Mouse (Mus musculus): Measurements from ENCODE around the gene Ppef1. TPM values are rescaled to one million over a fixed set of nuclear protein-coding genes. Genes with fewer than 3 reads are reported as not detected.

Ppef1 gene
- polyA plus RNA-seq, 1 experiment from 2014 or later: 0.20 TPM

DNA sequence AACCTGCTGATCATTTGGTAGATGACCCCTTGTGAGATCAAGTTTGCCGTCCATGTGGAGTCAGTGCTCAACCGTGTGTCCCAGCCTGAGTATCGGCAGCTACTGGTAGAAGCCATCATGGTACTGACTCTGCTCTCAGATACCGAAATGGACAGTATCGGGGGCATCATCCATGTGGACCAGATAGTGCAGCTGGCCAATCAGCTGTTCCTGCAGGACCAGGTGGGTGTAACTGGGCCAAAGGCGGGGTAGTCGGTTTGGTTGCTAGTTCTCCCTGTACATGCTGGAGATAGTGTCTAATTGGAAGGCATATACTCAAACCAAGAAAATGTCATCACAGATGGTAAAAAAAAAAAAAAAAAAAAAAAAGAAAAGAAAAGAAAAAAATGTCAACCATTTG is 145.4 kb downstream of the Ppef1 start:
- DNase-seq (ENCODE audit: low spot score) (no peak), ATAC-seq (replicated peaks; ENCODE audit: insufficient number of reproducible peaks, low FRiP score, low TSS enrichment, low read depth) (no peak)
- Histone ChIP-seq H3K9me3 (replicated peaks; ENCODE audit: control insufficient read depth, low read length) (no peaks in the 10 kb centered on the region), H3K27ac (replicated peaks; ENCODE audit: low read depth, low read length) (no peak overlapping the region), H3K36me3 (replicated peaks; ENCODE audit: control insufficient read depth, insufficient read depth, low read depth, low read length) (no peaks in the 10 kb centered on the region), H3K4me1 (ENCODE audit: control insufficient read depth, insufficient read depth, low read length) (no peaks in the 10 kb centered on the region), H3K4me2 (ENCODE audit: low read depth, low read length) (no peak overlapping the region), H3K4me3 (ENCODE audit: low read depth, low read length) (no peak overlapping the region), H3K9ac (replicated peaks; ENCODE audit: low read length) (no peak overlapping the region), H3K27me3 (ENCODE audit: control insufficient read depth, insufficient read depth, low read length) (no peaks in the 10 kb centered on the region)
- WGBS: 93% methylated on average over 7 of the region's 7 CpGs

DNA sequence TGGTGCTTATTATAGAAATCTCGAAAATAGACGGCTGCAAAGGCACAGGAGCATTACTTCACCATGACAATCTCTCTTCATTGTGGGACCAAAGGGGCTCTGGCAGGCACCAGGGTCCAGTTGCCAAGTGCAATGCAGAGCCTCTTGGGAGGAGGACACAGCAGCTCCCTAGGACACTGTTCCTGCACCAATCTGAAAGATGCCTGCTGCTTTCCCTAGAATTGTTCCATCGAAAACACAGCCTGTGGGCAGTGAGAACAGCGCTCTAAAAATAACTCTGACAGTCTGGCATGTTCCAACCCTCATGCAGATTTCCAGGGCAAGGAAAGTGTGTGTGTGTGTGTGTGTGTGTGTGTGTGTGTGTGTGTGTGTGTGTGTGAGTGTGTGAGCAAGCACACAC is 147.0 kb downstream of the Ppef1 start:
- no peak overlapping the region for H3K4me2 ChIP-seq (ENCODE audit: low read depth, low read length)
- WGBS: 91% methylated on average over 4 of the region's 4 CpGs
- H3K4me3 ChIP-seq (ENCODE audit: low read depth, low read length): no peak overlapping the region
- no peak overlapping the region for H3K9ac ChIP-seq (replicated peaks; ENCODE audit: low read length)
- no peaks in the 10 kb centered on the region for H3K27me3 ChIP-seq (ENCODE audit: control insufficient read depth, insufficient read depth, low read length)
- no peak for ATAC-seq (replicated peaks; ENCODE audit: insufficient number of reproducible peaks, low FRiP score, low TSS enrichment, low read depth)
- no peak overlapping the region for H3K27ac ChIP-seq (replicated peaks; ENCODE audit: low read depth, low read length)
- no peaks in the 10 kb centered on the region for H3K4me1 ChIP-seq (ENCODE audit: control insufficient read depth, insufficient read depth, low read length)
- no peaks in the 10 kb centered on the region for H3K36me3 ChIP-seq (replicated peaks; ENCODE audit: control insufficient read depth, insufficient read depth, low read depth, low read length)
- no peaks in the 10 kb centered on the region for H3K9me3 ChIP-seq (replicated peaks; ENCODE audit: control insufficient read depth, low read length)
- no peak for DNase-seq (ENCODE audit: low spot score)

DNA sequence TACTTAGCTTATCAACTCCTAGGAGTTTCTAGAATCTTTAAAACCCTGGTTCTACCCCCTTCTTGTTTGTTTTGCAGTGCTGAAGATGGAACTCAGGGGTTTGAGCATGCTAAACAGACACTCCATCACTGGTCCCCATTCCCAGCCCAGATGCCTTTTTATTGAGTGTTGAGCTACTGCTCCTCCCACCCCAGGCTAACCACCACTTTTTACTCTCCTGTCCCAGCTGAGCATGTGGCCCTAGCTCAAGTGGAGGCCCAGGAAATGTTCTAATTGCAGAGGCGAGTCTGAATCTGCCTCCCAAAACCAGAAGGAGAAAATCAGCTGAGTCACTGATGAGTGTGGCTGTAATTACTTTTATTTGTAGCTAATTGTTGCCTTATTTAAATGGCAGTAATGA is 150.5 kb downstream of the Ppef1 start:
- 55% methylated on average over 1 of the region's 1 CpGs for WGBS
- H3K4me1 ChIP-seq (ENCODE audit: control insufficient read depth, insufficient read depth, low read length): no peaks in the 10 kb centered on the region

DNA sequence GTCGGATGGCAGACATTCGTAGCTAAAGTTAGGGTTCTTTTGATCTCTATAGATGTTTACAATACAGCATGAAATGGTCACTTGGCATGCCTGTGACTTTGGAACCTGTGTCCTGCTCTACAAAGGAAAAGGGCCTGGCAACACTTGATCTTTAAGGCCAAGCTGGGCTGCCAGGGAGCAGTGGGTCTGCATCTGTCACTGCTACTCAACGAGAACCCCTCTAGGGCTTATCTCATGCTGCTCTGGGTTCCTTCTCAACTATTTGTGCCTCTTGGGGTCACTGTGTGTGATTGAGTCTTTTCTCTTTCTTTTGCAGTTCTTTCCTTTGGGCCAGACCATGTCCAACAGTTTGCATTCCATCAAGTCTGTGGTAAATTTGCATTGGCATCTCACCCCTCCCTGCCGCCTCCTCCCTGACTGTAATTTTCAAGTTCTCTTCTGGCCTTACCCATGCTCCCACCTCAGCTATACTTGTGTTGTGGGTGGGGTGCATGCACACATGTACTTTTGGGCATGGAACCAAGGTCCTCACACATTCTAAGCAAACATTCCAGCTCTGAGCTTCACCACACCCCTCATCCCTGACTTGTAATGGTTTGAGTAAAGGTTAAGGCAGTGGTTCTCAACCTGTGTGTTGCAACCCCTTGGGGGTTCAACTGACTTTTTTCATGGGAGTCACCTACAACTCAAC is 151.3 kb downstream of the Ppef1 start:
- Histone ChIP-seq H3K4me1 (ENCODE audit: control insufficient read depth, insufficient read depth, low read length) (no peaks in the 10 kb centered on the region), H3K36me3 (replicated peaks; ENCODE audit: control insufficient read depth, insufficient read depth, low read depth, low read length) (no peaks in the 10 kb centered on the region), H3K27ac (replicated peaks; ENCODE audit: low read depth, low read length) (no peak overlapping the region), H3K9ac (replicated peaks; ENCODE audit: low read length) (no peak overlapping the region), H3K9me3 (replicated peaks; ENCODE audit: control insufficient read depth, low read length) (no peaks in the 10 kb centered on the region), H3K4me2 (ENCODE audit: low read depth, low read length) (no peak overlapping the region), H3K4me3 (ENCODE audit: low read depth, low read length) (no peak overlapping the region), H3K27me3 (ENCODE audit: control insufficient read depth, insufficient read depth, low read length) (no peaks in the 10 kb centered on the region)
- ATAC-seq (replicated peaks; ENCODE audit: insufficient number of reproducible peaks, low FRiP score, low TSS enrichment, low read depth) (no peak), DNase-seq (ENCODE audit: low spot score) (no peak)
- WGBS: 90% methylated on average over 4 of the region's 4 CpGs

More for the DNA sequence above, 150.5 kb downstream of the Ppef1 start:
- DNase-seq (ENCODE audit: low spot score) (no peak), ATAC-seq (replicated peaks; ENCODE audit: insufficient number of reproducible peaks, low FRiP score, low TSS enrichment, low read depth) (no peak)
- no peaks in the 10 kb centered on the region for H3K9me3 ChIP-seq (replicated peaks; ENCODE audit: control insufficient read depth, low read length)
- H3K36me3 ChIP-seq (replicated peaks; ENCODE audit: control insufficient read depth, insufficient read depth, low read depth, low read length): no peaks in the 10 kb centered on the region
- no peak overlapping the region for H3K9ac ChIP-seq (replicated peaks; ENCODE audit: low read length)
- no peak overlapping the region for H3K4me2 ChIP-seq (ENCODE audit: low read depth, low read length)
- H3K27ac ChIP-seq (replicated peaks; ENCODE audit: low read depth, low read length): no peak overlapping the region
- H3K4me3 ChIP-seq (ENCODE audit: low read depth, low read length): no peak overlapping the region
- H3K27me3 ChIP-seq (ENCODE audit: control insufficient read depth, insufficient read depth, low read length): no peaks in the 10 kb centered on the region

DNA sequence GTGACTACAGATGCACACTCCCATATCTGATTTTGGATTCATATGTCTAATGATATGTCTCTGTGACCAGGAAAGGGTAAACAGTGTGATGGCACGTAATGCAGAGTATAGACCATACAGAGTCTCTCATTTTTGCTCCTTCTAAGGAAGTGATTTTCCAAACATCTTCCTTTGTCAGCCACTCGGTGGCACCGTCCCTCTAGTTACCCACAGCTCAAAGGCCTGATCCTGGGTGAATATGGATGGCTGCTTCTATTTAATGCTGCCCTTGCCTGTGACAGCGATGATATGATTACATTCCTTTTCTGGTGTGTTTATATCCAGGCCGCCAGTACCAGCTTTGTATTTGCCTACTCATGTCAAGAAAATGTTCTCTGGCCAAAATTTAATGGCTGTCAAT is 152.0 kb downstream of the Ppef1 start:
- Histone ChIP-seq H3K4me3 (ENCODE audit: low read depth, low read length) (no peak overlapping the region), H3K9me3 (replicated peaks; ENCODE audit: control insufficient read depth, low read length) (no peaks in the 10 kb centered on the region), H3K4me2 (ENCODE audit: low read depth, low read length) (no peak overlapping the region), H3K27me3 (ENCODE audit: control insufficient read depth, insufficient read depth, low read length) (no peaks in the 10 kb centered on the region), H3K36me3 (replicated peaks; ENCODE audit: control insufficient read depth, insufficient read depth, low read depth, low read length) (no peaks in the 10 kb centered on the region), H3K27ac (replicated peaks; ENCODE audit: low read depth, low read length) (no peak overlapping the region), H3K4me1 (ENCODE audit: control insufficient read depth, insufficient read depth, low read length) (no peaks in the 10 kb centered on the region), H3K9ac (replicated peaks; ENCODE audit: low read length) (no peak overlapping the region)
- WGBS: 85% methylated on average over 5 of the region's 5 CpGs
- no peak for DNase-seq (ENCODE audit: low spot score)
- no peak for ATAC-seq (replicated peaks; ENCODE audit: insufficient number of reproducible peaks, low FRiP score, low TSS enrichment, low read depth)

Other genes with a start within 250 kb of the Ppef1 start
- gene Phka2, start 233.6 kb downstream of the Ppef1 start, polyA plus RNA-seq (2014; fragmentation: Nextera tagmentation; extraction: Ambion mirVana): 17.8 and 18.5 TPM in 2 replicates
- not detected in 2 replicates for gene Rs1, start 32.2 kb upstream of the Ppef1 start, polyA plus RNA-seq (2014; fragmentation: Nextera tagmentation; extraction: Ambion mirVana)
- 0.10 and 0.29 TPM in 2 replicates for gene Gja6, start 171.3 kb upstream of the Ppef1 start, polyA plus RNA-seq (2014; fragmentation: Nextera tagmentation; extraction: Ambion mirVana)

All from embryonic facial prominence, embryonic 11.5 days (tissue).